Mouse (Mus musculus) spleen, adult 2 months (tissue): ENCODE results near the gene Gm12169.

ENCODE experiments used
- CTCF ChIP-seq: fragments of 200-500 bp; IDR thresholded peaks from 2 replicates; pipeline ENCODE4 v1.5.1; 2011; ENCODE audit warnings: mild to moderate bottlenecking, inconsistent platforms; ENCODE audit not compliant: insufficient read depth, insufficient read length, insufficient replicate concordance; ENCODE audit errors: extremely low read depth
- POLR2A ChIP-seq: fragments of 200-500 bp; IDR thresholded peaks from 2 replicates; pipeline ENCODE4 v1.6.1; 2011; ENCODE audit warnings: low read depth, low read length, inconsistent platforms

DNA sequence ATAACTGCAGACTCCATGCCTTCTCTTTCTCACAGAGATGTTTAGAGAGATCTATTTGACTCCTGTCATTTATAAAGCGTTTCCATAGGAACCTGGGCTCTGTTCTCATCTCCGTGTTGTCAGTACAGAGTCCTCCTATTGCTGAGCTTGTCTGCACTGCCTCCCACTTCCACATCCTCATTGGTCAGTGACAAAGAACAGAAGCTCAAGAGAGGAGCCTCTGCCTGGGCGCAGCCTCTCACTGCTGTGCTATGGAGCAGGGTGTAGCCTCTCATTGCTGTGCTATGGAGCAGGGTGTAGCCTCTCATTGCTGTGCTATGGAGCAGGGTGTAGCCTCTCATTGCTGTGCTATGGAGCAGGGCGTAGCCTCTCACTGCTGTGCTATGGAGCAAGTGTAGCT is 25.7 kb downstream of the Gm12169 start:
- TF ChIP-seq CTCF = no peak
- TF ChIP-seq POLR2A = no peak
